Mouse (Mus musculus): ENCODE measurements at regions not wholly inside any gene's neighbourhood (a gene's known extent, or its start where the extent isn't known, plus 50 kb on each side); places are given as distances from the start of the nearest gene placed in this dataset.

DNA sequence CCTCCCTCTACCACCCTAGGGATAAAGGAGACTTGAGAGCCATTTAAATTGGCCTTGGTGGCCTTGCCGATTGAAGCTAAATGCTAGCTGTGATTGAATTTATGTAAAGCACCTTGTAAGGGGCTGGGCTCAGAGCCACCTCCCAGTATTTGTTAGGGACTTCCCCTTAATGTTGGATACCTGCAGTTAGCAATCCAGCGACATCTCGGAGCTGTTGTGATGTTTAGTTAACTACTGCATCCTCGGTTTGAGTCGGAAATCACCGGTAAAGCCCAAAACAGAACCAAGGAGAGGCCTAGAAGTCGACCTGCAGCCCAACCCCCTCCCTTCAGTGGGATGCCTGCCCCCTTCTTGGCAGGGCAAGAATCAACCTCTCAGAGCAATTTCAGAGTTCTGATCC is 236.3 kb downstream of the Cd83 start:
- no peak overlapping the region for H3K4me2 ChIP-seq (replicated peaks)
- no peaks in the 10 kb centered on the region for H3K27me3 ChIP-seq
- no peak overlapping the region for H3K9ac ChIP-seq
- H3K4me3 ChIP-seq, result no peak overlapping the region
- H3K27ac ChIP-seq, result no peak overlapping the region
- H3K4me1 ChIP-seq, result peaks cover 24% of the 10 kb centered on the region
- 26% methylated on average over 7 of the region's 7 CpGs for WGBS
- no peaks in the 10 kb centered on the region for H3K36me3 ChIP-seq
- no peak for ATAC-seq (ENCODE audit: insufficient number of reproducible peaks, insufficient read depth, low FRiP score, low TSS enrichment)
- H3K9me3 ChIP-seq, result no peaks in the 10 kb centered on the region

DNA sequence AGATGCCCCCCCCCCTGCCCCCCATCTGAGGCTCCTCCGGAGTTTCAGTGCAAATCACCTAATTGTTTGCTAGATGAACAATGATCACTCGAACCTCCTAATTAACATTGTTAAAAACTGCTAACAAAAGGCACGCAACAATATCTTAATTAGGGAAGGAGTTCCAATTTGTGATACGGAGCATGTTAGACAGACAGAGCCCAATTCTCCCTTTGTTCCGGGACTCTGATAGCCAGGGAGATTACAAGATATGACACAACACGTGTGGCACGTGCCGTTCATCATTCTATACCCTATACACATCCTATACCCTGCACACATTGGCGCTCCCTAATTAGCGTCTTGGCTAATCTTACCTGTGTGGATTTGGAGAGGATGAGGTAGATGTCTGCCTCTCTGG is 237.5 kb downstream of the Cd83 start:
- Histone ChIP-seq H3K4me2 (replicated peaks) (no peak overlapping the region), H3K36me3 (no peaks in the 10 kb centered on the region), H3K27ac (no peak overlapping the region), H3K4me1 (peaks cover 24% of the 10 kb centered on the region), H3K9ac (no peak overlapping the region), H3K4me3 (no peak overlapping the region), H3K27me3 (no peaks in the 10 kb centered on the region), H3K9me3 (no peaks in the 10 kb centered on the region)
- no peak for ATAC-seq (ENCODE audit: insufficient number of reproducible peaks, insufficient read depth, low FRiP score, low TSS enrichment)
- WGBS, result 64% methylated on average over 10 of the region's 10 CpGs

DNA sequence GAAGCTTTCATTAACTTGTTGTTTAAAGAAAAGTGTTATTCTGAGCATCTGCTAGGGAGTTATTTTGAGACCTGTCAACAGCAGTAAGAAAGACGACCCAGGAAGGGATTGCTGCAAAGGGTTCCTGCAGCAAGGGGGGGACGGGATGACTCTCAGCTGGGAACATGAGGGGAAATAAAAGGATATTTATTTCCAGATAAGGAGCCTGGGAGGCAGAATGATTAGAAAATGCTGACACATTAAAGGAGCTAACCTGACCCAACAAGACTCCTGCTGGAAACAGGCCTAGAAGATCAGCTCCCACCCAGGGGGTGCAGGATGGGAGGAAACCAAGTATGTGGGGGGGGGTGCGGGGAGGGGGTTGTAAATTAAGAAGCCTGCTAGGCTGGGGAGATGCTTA is 240.0 kb downstream of the Cd83 start:
- no peak for ATAC-seq (ENCODE audit: insufficient number of reproducible peaks, insufficient read depth, low FRiP score, low TSS enrichment)
- H3K4me3 ChIP-seq, result no peak overlapping the region
- WGBS, result 50% methylated on average over 3 of the region's 3 CpGs

DNA sequence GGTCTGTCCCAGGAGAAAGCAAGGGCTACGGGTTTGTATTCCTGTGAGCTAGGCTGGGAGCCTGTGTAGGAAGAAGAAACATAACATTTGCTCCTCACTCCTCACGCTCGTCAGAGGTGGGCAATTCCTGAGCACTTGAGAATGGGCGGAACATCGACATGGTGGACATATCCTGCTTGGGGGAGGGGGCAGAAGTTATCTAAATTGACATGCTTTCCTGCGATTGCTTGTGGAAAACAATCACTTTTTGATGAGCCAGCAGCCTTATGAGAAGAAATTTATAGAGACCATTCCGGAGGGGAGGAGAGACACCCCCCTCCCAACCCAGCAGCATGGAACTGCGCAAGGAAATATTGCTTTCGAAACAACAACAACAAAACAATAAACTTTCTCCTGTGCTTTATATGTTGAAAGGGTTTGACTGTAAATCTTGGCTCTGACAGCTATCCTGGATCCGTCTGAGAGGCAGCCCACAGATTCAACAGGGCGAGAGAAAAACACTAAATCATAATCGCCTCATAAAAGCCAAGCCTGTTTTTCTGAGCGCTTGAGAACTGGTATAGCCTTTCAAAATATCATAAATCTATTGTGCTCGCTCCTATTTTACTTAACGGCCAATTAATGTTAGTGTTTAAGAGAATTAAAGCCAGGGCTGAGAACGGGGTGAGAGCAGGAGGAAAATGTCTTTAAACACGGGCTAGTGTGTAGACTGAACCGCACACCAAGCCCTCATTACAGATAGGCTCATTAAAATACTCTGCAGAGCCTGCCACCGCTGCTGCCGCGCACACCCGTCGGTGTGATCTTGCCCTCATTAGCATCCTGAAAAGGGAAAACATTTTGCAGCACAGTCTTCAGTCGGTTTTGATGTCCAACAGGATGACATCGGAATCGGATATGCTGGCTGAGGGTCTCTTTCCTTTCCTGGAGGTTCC is 242.0 kb downstream of the Cd83 start:
- H3K4me3 ChIP-seq, result no peak overlapping the region
- H3K27ac ChIP-seq, result no peak overlapping the region

More for the DNA sequence above, 240.0 kb downstream of the Cd83 start:
- Histone ChIP-seq H3K9ac (no peak overlapping the region), H3K27me3 (no peaks in the 10 kb centered on the region), H3K4me1 (peaks cover 11% of the 10 kb centered on the region; the same call in 1 of the 2 replicates), H3K27ac (no peak overlapping the region), H3K9me3 (no peaks in the 10 kb centered on the region), H3K36me3 (no peaks in the 10 kb centered on the region), H3K4me2 (replicated peaks) (no peak overlapping the region)

DNA sequence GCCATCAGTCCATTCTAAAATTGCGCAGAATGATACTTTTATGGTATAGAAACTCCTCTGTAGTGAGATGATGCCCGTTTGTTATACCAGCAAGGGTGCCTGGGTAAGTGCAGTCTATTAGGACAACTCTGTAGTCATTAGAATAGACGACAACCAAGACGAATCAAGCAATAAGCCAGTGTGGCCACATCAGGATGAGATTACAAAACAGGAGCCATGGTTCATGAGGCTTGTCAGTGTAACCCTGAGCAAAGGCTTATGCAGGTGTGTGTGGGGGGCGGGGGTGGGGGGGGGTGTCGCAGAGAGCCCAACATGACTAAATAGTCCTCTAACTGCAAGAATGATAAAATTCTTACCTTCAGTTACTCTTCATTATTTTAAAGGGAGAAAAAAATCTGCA is 243.5 kb downstream of the Cd83 start:
- 91% methylated on average over 6 of the region's 6 CpGs for WGBS
- Histone ChIP-seq H3K9me3 (no peaks in the 10 kb centered on the region), H3K4me1 (no peaks in the 10 kb centered on the region), H3K27ac (no peak overlapping the region), H3K4me3 (no peak overlapping the region), H3K4me2 (replicated peaks) (no peak overlapping the region), H3K27me3 (no peaks in the 10 kb centered on the region), H3K9ac (no peak overlapping the region), H3K36me3 (no peaks in the 10 kb centered on the region)
- ATAC-seq (ENCODE audit: insufficient number of reproducible peaks, insufficient read depth, low FRiP score, low TSS enrichment), result no peak

More for the DNA sequence above, 242.0 kb downstream of the Cd83 start:
- no peak for ATAC-seq (ENCODE audit: insufficient number of reproducible peaks, insufficient read depth, low FRiP score, low TSS enrichment)
- Histone ChIP-seq H3K27me3 (no peaks in the 10 kb centered on the region), H3K9me3 (no peaks in the 10 kb centered on the region), H3K4me1 (0 out of 2 replicates have a peak, but pooled peaks cover 2% of the 10 kb centered on the region), H3K9ac (no peak overlapping the region), H3K4me2 (replicated peaks) (no peak overlapping the region), H3K36me3 (no peaks in the 10 kb centered on the region)
- WGBS, result 71% methylated on average over 26 of the region's 26 CpGs

DNA sequence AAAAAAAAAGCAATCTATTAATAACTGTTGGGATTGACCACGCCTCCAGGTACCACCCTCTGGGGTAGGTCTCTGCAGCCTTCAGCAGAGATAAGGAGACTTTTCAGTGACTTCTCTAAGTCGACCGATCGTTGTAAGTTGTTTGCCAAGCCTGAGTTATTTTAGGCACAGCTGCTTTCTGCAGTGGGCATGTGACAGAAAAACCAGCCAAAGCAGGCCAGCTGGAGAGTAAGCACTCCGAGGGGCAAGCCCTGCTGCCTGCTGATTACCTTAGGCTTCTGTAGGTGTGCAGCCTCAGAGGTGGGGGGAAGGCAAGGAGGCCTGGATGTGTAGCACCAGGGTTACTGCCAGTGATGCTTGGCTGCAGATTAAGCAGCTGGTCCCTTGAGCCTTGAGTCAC is 246.0 kb downstream of the Cd83 start:
- Histone ChIP-seq H3K36me3 (no peaks in the 10 kb centered on the region), H3K27me3 (no peaks in the 10 kb centered on the region), H3K27ac (no peak overlapping the region), H3K4me2 (replicated peaks) (no peak overlapping the region), H3K9ac (no peak overlapping the region), H3K9me3 (no peaks in the 10 kb centered on the region), H3K4me1 (no peaks in the 10 kb centered on the region), H3K4me3 (no peak overlapping the region)
- 83% methylated on average over 5 of the region's 5 CpGs for WGBS
- ATAC-seq (ENCODE audit: insufficient number of reproducible peaks, insufficient read depth, low FRiP score, low TSS enrichment), result no peak

DNA sequence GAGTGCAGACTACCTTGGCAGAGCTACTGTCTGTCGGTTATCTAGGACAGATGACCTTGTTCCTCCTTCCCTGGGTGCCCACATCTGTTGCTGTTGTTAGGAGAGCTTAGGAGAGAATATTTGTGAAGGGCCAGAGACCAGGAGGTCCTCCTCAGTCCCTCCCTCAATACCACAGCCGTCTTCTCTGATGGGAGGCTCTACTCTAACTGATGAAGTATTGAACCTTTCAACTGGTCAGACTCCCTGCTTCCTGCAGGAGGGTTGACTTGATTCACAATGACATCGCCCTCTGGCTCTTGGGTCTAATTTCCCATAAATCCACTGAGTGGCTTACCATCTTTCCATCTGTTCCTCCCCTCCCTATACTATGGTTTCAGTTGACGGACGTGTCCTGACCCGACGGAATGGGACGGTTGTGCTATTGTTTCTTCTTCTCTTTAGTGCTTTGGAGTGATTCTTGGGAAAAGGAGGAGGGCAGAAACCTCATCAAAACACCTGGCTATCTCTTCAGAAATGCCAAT is 253.3 kb downstream of the Cd83 start:
- Histone ChIP-seq H3K27me3 (no peaks in the 10 kb centered on the region), H3K9me3 (no peaks in the 10 kb centered on the region), H3K36me3 (no peaks in the 10 kb centered on the region), H3K4me2 (replicated peaks) (no peak overlapping the region), H3K4me3 (no peak overlapping the region), H3K4me1 (0 out of 2 replicates have a peak, but pooled peaks cover 5% of the 10 kb centered on the region), H3K27ac (no peak overlapping the region), H3K9ac (no peak overlapping the region)
- WGBS, result 64% methylated on average over 8 of the region's 8 CpGs
- no peak for ATAC-seq (ENCODE audit: insufficient number of reproducible peaks, insufficient read depth, low FRiP score, low TSS enrichment)

DNA sequence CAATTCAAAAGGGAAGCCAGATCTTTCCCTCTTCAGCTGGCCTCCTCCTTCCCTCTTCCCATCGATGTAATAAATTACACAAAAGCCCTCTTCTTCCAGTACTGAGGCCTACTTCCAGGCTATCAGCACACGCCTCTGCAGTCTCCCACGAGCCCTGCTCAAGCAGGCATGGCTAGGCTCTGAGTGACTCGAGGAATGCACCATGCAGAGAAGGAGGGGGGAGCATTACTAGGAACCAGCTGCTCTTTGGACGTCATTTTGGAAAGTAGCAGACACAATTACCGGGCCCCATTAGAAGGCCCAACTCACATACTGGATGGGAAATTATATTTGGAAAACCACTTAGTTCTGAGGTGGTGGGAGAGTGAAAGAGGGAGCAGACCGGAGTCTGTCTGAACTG is 253.7 kb downstream of the Cd83 start:
- Histone ChIP-seq H3K4me3 (no peak overlapping the region), H3K4me2 (replicated peaks) (no peak overlapping the region), H3K4me1 (peaks cover 9% of the 10 kb centered on the region), H3K27me3 (no peaks in the 10 kb centered on the region), H3K36me3 (no peaks in the 10 kb centered on the region), H3K27ac (no peak overlapping the region), H3K9me3 (no peaks in the 10 kb centered on the region), H3K9ac (no peak overlapping the region)
- 35% methylated on average over 7 of the region's 7 CpGs for WGBS
- no peak for ATAC-seq (ENCODE audit: insufficient number of reproducible peaks, insufficient read depth, low FRiP score, low TSS enrichment)

DNA sequence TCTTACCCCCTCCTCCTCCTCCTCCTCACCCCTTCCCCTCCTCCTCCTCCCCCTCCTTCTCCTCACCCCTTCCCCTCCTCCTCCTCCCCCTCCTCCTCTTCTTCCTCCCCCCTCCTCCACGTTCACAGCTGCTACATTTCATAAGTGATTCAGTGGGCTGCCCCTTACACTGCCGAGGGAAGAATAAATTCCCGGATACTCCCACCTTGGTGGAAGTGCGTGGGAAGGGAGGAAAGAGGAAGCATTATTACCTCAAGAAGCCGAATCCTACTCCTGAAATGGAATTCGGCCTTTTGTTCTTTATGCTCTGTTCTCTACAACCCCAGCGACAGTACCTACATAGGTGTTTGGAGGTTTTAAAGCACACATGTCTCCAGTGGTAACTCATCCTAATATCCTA is 256.1 kb downstream of the Cd83 start:
- no peak overlapping the region for H3K4me3 ChIP-seq
- H3K27me3 ChIP-seq, result no peaks in the 10 kb centered on the region
- H3K9ac ChIP-seq, result no peak overlapping the region
- H3K27ac ChIP-seq, result no peak overlapping the region
- ATAC-seq (ENCODE audit: insufficient number of reproducible peaks, insufficient read depth, low FRiP score, low TSS enrichment), result no peak
- no peak overlapping the region for H3K4me2 ChIP-seq (replicated peaks)
- H3K4me1 ChIP-seq, result peaks cover 13% of the 10 kb centered on the region
- H3K36me3 ChIP-seq, result no peaks in the 10 kb centered on the region
- 65% methylated on average over 7 of the region's 7 CpGs for WGBS
- no peaks in the 10 kb centered on the region for H3K9me3 ChIP-seq

DNA sequence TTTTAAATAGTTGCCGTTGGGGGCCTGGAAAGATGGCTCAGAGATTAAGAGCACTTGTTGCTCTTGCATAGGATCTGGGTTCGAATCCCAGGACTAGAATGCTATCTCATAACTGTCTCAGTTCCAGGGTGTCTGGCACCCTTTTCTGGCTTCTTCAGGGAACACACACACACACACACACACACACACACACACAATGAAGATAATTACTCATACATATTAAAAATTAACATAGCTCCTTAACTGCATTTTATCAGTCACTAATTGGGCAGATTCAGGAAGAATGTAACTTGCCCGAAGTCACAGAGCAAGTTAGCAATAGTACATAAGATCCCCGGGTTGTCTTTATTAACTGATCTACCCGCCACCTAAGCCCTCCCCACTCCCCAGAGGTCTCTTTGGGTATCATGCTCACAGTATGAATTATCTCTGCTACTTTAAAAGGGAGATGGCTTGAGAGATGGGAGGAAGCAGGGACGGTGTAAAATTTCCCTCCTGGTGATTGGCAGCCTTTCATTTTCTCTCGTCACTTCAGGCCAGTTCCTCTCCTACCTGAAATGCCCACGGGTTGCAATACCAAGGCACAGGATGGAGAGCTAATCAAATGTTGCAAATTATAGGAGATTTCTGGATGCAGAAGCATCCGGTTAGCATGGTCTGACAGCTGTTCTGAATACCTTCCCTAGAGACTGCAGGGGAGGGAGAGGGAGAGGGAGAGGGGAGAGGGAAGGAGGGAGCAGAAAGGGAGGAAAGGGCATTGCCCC is 258.3 kb downstream of the Cd83 start:
- no peak overlapping the region for H3K9ac ChIP-seq
- no peaks in the 10 kb centered on the region for H3K27me3 ChIP-seq
- peaks cover 10% of the 10 kb centered on the region for H3K4me1 ChIP-seq
- WGBS, result 40% methylated on average over 9 of the region's 9 CpGs
- no peak overlapping the region for H3K4me3 ChIP-seq
- no peaks in the 10 kb centered on the region for H3K9me3 ChIP-seq
- no peaks in the 10 kb centered on the region for H3K36me3 ChIP-seq
- no peak overlapping the region for H3K27ac ChIP-seq
- H3K4me2 ChIP-seq (replicated peaks), result no peak overlapping the region
- no peak for ATAC-seq (ENCODE audit: insufficient number of reproducible peaks, insufficient read depth, low FRiP score, low TSS enrichment)

DNA sequence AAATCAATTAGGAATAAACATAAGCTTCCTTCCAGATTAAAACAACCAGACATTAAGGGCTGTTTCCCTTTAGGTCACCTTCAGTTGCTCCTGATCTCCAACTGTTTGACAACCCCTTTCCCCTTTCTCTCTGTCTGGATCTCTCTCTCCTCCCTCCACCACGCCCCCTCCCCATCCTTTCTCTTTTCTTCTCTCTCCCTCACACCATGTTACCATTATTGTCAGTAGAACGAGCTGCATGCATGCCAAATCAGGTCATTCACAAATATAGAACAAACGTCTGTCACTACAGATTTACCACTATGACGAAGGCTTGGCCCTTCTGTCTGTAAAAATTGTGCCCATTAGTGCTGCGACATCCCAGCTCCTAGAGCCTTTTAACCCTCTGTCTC is 258.9 kb downstream of the Cd83 start:
- no peak for ATAC-seq (ENCODE audit: insufficient number of reproducible peaks, insufficient read depth, low FRiP score, low TSS enrichment)
- WGBS, result 25% methylated on average over 5 of the region's 5 CpGs

More for the DNA sequence above, 258.9 kb downstream of the Cd83 start:
- H3K9ac ChIP-seq, result no peak overlapping the region
- H3K4me1 ChIP-seq, result peaks cover 8% of the 10 kb centered on the region
- H3K27ac ChIP-seq, result no peak overlapping the region
- no peaks in the 10 kb centered on the region for H3K36me3 ChIP-seq
- no peaks in the 10 kb centered on the region for H3K9me3 ChIP-seq
- H3K27me3 ChIP-seq, result no peaks in the 10 kb centered on the region
- no peak overlapping the region for H3K4me3 ChIP-seq
- no peak overlapping the region for H3K4me2 ChIP-seq (replicated peaks)

Measured in embryonic facial prominence, embryonic 12.5 days (tissue).